Mouse (Mus musculus) liver, adult 10 weeks (tissue): ENCODE data around the gene Mfge8. TPM values are rescaled to one million over a fixed set of nuclear protein-coding genes. Genes with fewer than 3 reads are reported as not detected.

Experiments
- polyA plus RNA-seq: library from polyadenylated mRNA; stranded (reverse); fragments of 350-450 nt; fragmentation: Illumina TruSeq; extraction: RNeasy Lipid Tissue Mini Kit (QIAGEN cat#74804); gene quantifications from one replicate; pipeline ENCODE4 v1.2.3, GENCODE M21; 2014; ENCODE audit warnings: low read depth, low replicate concordance

The Mfge8 gene
- polyA plus RNA-seq, result 0.98 TPM

GRCm38 (mm10) chr7:79148711-79149266 is at the start of gene Mfge8:
TSS of gene Mfge8 (minus strand) at chr7:79149060.

GRCm38 (mm10) chr7:79130843-79131444 is 17.9 kb downstream of the Mfge8 start, which contains the start of gene Hapln3:
TSS of gene Hapln3 (minus strand) at chr7:79131018.

Other genes starting within 250 kb of the Mfge8 start
- gene Isg20, start 235.6 kb downstream of the Mfge8 start, polyA plus RNA-seq, result 1.2 TPM
- not detected for gene Acan, start 95.6 kb downstream of the Mfge8 start, polyA plus RNA-seq
- gene Hapln3, start 18.0 kb downstream of the Mfge8 start, polyA plus RNA-seq, result not detected
- 38.0 TPM for gene Abhd2, start 124.1 kb upstream of the Mfge8 start, polyA plus RNA-seq
- not detected for gene Rlbp1, start 238.0 kb upstream of the Mfge8 start, polyA plus RNA-seq
- gene Fanci, start 242.9 kb upstream of the Mfge8 start, polyA plus RNA-seq, result not detected